Mouse (Mus musculus): ENCODE measurements at regions not wholly inside any gene's neighbourhood (a gene's known extent, or its start where the extent isn't known, plus 50 kb on each side); places are given as distances from the start of the nearest gene placed in this dataset.
A peak's percentile ranks its signal among the peaks of the same experiment; 100 is the strongest.

GRCm38 (mm10) chr1:150241153-150241552, 78.1 kb upstream of the Pdc start:
- 92% methylated on average over 4 of the region's 4 CpGs for WGBS
- Histone ChIP-seq H3K4me3 (no peak overlapping the region), H3K9me3 (replicated peaks) (no peaks in the 10 kb centered on the region), H3K4me1 (no peaks in the 10 kb centered on the region), H3K27me3 (no peaks in the 10 kb centered on the region), H3K36me3 (ENCODE audit: poor library complexity, severe bottlenecking) (no peaks in the 10 kb centered on the region), H3K27ac (no peak overlapping the region), H3K4me2 (no peak overlapping the region), H3K9ac (no peak overlapping the region)
- no peak for ATAC-seq

DNA sequence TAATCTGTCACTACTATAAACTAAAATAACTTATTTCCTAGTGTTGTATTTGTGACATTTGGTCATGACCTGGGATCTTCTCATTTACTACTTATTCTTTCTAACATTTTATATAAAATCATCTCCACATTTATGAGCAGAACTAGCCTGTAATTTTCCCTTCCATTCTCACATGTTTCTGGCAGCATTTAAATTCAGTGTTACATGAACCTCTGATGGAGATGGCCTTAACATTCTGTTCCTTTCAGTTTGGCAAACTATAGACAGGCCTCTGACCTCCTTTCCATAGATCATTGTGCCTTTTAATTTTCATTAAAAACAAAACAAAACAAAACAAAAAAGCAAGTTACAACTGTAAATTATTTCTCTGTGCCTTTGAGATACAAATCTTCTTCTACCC, 77.1 kb upstream of the Pdc start:
- Histone ChIP-seq H3K9ac (no peak overlapping the region), H3K27ac (no peak overlapping the region), H3K27me3 (no peaks in the 10 kb centered on the region), H3K4me1 (no peaks in the 10 kb centered on the region), H3K9me3 (replicated peaks) (no peaks in the 10 kb centered on the region), H3K4me2 (no peak overlapping the region), H3K36me3 (ENCODE audit: poor library complexity, severe bottlenecking) (no peaks in the 10 kb centered on the region), H3K4me3 (no peak overlapping the region)
- ATAC-seq: no peak

GRCm38 (mm10) chr1:150244916-150245315, 74.3 kb upstream of the Pdc start:
- H3K27ac ChIP-seq: no peak overlapping the region
- H3K9me3 ChIP-seq (replicated peaks): no peaks in the 10 kb centered on the region
- no peak overlapping the region for H3K4me3 ChIP-seq
- no peak overlapping the region for H3K9ac ChIP-seq
- no peak for ATAC-seq
- H3K4me2 ChIP-seq: no peak overlapping the region
- no peaks in the 10 kb centered on the region for H3K27me3 ChIP-seq
- no peaks in the 10 kb centered on the region for H3K36me3 ChIP-seq (ENCODE audit: poor library complexity, severe bottlenecking)
- no peaks in the 10 kb centered on the region for H3K4me1 ChIP-seq
- 76% methylated on average over 3 of the region's 3 CpGs for WGBS

GRCm38 (mm10) chr1:150251422-150251821, 67.8 kb upstream of the Pdc start:
- 90% methylated on average over 1 of the region's 1 CpGs for WGBS

DNA sequence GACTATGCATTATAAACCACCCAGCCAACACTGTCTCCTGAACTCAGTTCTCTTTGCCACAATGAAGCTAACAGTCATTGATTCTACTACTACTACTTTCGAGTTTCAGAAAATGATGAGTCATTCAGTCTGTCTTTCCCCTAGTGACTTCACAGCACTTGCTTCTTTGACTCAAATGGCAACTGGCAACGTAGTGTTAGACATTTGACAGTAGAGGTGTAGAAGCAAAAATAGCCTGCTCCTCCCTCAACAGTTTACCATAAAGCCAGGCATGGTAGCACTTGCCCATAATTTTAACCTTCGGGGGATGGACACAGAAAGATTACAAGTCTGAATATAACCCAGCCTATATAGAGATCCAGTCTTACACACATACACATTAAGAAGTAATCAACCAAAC, 67.3 kb upstream of the Pdc start:
- 81% methylated on average over 3 of the region's 3 CpGs for WGBS
- Histone ChIP-seq H3K9ac (no peak overlapping the region), H3K27me3 (no peaks in the 10 kb centered on the region), H3K4me2 (no peak overlapping the region), H3K4me3 (no peak overlapping the region), H3K4me1 (no peaks in the 10 kb centered on the region), H3K9me3 (replicated peaks) (no peaks in the 10 kb centered on the region), H3K36me3 (ENCODE audit: poor library complexity, severe bottlenecking) (no peaks in the 10 kb centered on the region), H3K27ac (no peak overlapping the region)
- no peak for ATAC-seq

More at GRCm38 (mm10) chr1:150251422-150251821, 67.8 kb upstream of the Pdc start:
- Histone ChIP-seq H3K4me3 (no peak overlapping the region), H3K36me3 (ENCODE audit: poor library complexity, severe bottlenecking) (no peaks in the 10 kb centered on the region), H3K9ac (no peak overlapping the region), H3K27me3 (no peaks in the 10 kb centered on the region), H3K9me3 (replicated peaks) (no peaks in the 10 kb centered on the region), H3K27ac (no peak overlapping the region), H3K4me2 (no peak overlapping the region), H3K4me1 (no peaks in the 10 kb centered on the region)
- no peak for ATAC-seq

GRCm38 (mm10) chr1:150257596-150257995, 61.6 kb upstream of the Pdc start:
- Histone ChIP-seq H3K9ac (no peak overlapping the region), H3K9me3 (replicated peaks) (no peaks in the 10 kb centered on the region), H3K4me3 (no peak overlapping the region), H3K27ac (no peak overlapping the region), H3K36me3 (ENCODE audit: poor library complexity, severe bottlenecking) (no peaks in the 10 kb centered on the region), H3K27me3 (no peaks in the 10 kb centered on the region), H3K4me2 (no peak overlapping the region), H3K4me1 (no peaks in the 10 kb centered on the region)
- no peak for ATAC-seq
- WGBS: 72% methylated on average over 4 of the region's 4 CpGs

- H3K9me3 ChIP-seq (replicated peaks): no peaks in the 10 kb centered on the region
- no peaks in the 10 kb centered on the region for H3K4me1 ChIP-seq
- 79% methylated on average over 1 of the region's 1 CpGs for WGBS
- H3K4me2 ChIP-seq: no peak overlapping the region
- no peak overlapping the region for H3K27ac ChIP-seq
- H3K9ac ChIP-seq: no peak overlapping the region
- no peak overlapping the region for H3K4me3 ChIP-seq
- ATAC-seq: no peak
- no peaks in the 10 kb centered on the region for H3K27me3 ChIP-seq
- H3K36me3 ChIP-seq (ENCODE audit: poor library complexity, severe bottlenecking): no peaks in the 10 kb centered on the region
These were observed 58.9 kb upstream of the Pdc start for GRCm38 (mm10) chr1:150260355-150260754.

GRCm38 (mm10) chr1:150266502-150266901, 52.7 kb upstream of the Pdc start:
- Histone ChIP-seq H3K4me2 (no peak overlapping the region), H3K4me3 (no peak overlapping the region), H3K4me1 (no peaks in the 10 kb centered on the region), H3K36me3 (ENCODE audit: poor library complexity, severe bottlenecking) (no peaks in the 10 kb centered on the region), H3K9me3 (replicated peaks) (no peaks in the 10 kb centered on the region), H3K27me3 (no peaks in the 10 kb centered on the region), H3K9ac (no peak overlapping the region), H3K27ac (no peak overlapping the region)
- peak; percentile 87 for ATAC-seq
- WGBS: 44% methylated on average over 3 of the region's 3 CpGs

GRCm38 (mm10) chr1:150267003-150267402, 52.2 kb upstream of the Pdc start:
- H3K4me2 ChIP-seq: no peak overlapping the region

More at GRCm38 (mm10) chr1:150267003-150267402, 52.2 kb upstream of the Pdc start:
- peak; percentile 55; the same call in 1 of the 2 replicates for ATAC-seq
- Histone ChIP-seq H3K4me1 (no peaks in the 10 kb centered on the region), H3K27me3 (no peaks in the 10 kb centered on the region), H3K4me3 (no peak overlapping the region), H3K9me3 (replicated peaks) (no peaks in the 10 kb centered on the region), H3K36me3 (ENCODE audit: poor library complexity, severe bottlenecking) (no peaks in the 10 kb centered on the region), H3K9ac (no peak overlapping the region), H3K27ac (no peak overlapping the region)
- WGBS: 83% methylated on average over 3 of the region's 3 CpGs

Data from forebrain, embryonic 13.5 days (tissue).